Mouse (Mus musculus) stomach, postnatal 0 days (tissue): ENCODE measurements around the gene Smap2. TPM values are rescaled to one million over a fixed set of nuclear protein-coding genes. Genes with fewer than 3 reads are reported as not detected.
A peak's percentile ranks its signal among the peaks of the same experiment; 100 is the strongest.

ENCODE experiments used
- ATAC-seq: fragments of 200-750 bp; cut with Nextera tagmentation; 2 replicates; pipeline ENCODE4 v1.8.0; 2017; ENCODE audit not compliant: low FRiP score, low TSS enrichment
- DNase-seq: peaks from one replicate; pipeline ENCODE4 v3.0.0-alpha.2; 2016; ENCODE audit warnings: low spot score
- H3K27ac ChIP-seq: fragments of 300-500 bp; sonication (generic); replicated peaks from 2 replicates; pipeline ENCODE4 v1.5.1; 2014; ENCODE audit warnings: mild to moderate bottlenecking, control low read depth
- H3K27me3 ChIP-seq: fragments of 300-500 bp; sonication (generic); 2 replicates; pipeline ENCODE4 v1.6.1; 2014; ENCODE audit warnings: low read length; ENCODE audit not compliant: control insufficient read depth, insufficient read depth
- H3K36me3 ChIP-seq: fragments of 300-500 bp; sonication (generic); 2 replicates; pipeline ENCODE4 v1.6.1; 2014; ENCODE audit warnings: low read length, mixed read lengths; ENCODE audit not compliant: control insufficient read depth, insufficient read depth
- H3K4me1 ChIP-seq: fragments of 300-500 bp; sonication (generic); replicated peaks from 2 replicates; pipeline ENCODE4 v1.6.1; 2014; ENCODE audit warnings: antibody characterized with exemption; ENCODE audit not compliant: control insufficient read depth, insufficient read depth
- H3K4me2 ChIP-seq: fragments of 300-500 bp; sonication (generic); replicated peaks from 2 replicates; pipeline ENCODE4 v1.6.1; 2014; ENCODE audit warnings: low read depth, mild to moderate bottlenecking, control low read depth, moderate library complexity
- H3K4me3 ChIP-seq: fragments of 300-500 bp; sonication (generic); 2 replicates; pipeline ENCODE4 v1.5.1; 2014; ENCODE audit warnings: low read depth, low read length, control low read depth
- H3K9ac ChIP-seq: fragments of 300-500 bp; sonication (generic); 2 replicates; pipeline ENCODE4 v1.6.1; 2014; ENCODE audit warnings: mild to moderate bottlenecking, low read length, control low read depth, mixed read lengths
- H3K9me3 ChIP-seq: fragments of 300-500 bp; sonication (generic); 2 replicates; pipeline ENCODE4 v1.6.1; 2016; ENCODE audit warnings: low read length; ENCODE audit not compliant: control insufficient read depth
- CTCF ChIP-seq: IDR thresholded peaks from 2 replicates; pipeline ENCODE4 v1.5.1; 2016; ENCODE audit warnings: antibody characterized with exemption, low read depth, mild to moderate bottlenecking, moderate library complexity
- EP300 ChIP-seq: optimal IDR thresholded peaks from 2 replicates; pipeline ENCODE3; 2016; ENCODE audit warnings: antibody characterized with exemption
- WGBS: fragments of 180-500 bp; shearing (Covaris S2); extraction: QIAGEN DNeasy Blood & Tissue Kit; methylation state at CpG from one replicate; pipeline ENCODE4 v1.1.7; 2014; 5-methylcytosine and 5-hydroxymethylcytosine counted together
- microRNA-seq: library from miRNA; unstranded; fragments of <30 nt; microRNA quantifications from one replicate; pipeline ENCODE4, GENCODE M21; 2016
- polyA plus RNA-seq: library from polyadenylated mRNA; unstranded; fragments of >200 nt; fragmentation: Nextera tagmentation; extraction: Ambion mirVana; gene quantifications from 2 replicates; pipeline ENCODE4 v1.2.1, GENCODE M21; 2015

The Smap2 gene
- polyA plus RNA-seq, 1 experiment from 2014 or later = 16.1 TPM

DNA sequence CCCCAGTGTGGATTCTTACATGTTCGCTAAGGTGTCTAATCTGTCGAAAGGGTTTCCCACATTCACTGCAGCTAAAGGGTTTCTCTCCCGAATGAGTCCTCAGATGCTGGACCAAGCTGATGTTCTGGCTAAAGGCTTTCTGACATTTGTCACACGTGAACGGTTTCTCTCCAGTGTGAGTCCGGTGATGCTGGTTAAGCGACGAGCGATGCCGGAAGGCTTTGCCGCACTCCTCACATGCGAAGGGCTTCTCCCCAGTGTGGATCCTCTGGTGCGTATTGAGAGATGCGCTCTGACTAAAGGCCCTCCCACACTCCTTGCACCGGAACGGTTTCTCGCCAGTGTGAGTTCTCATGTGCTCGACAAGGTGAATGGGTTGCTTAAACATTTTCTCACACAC is 86.3 kb downstream of the Smap2 start:
- 96% methylated on average over 18 of the region's 18 CpGs for WGBS
- Histone ChIP-seq H3K4me1 (no peaks in the 10 kb centered on the region), H3K9ac (no peak overlapping the region), H3K9me3 (no peaks in the 10 kb centered on the region), H3K27ac (no peak overlapping the region), H3K4me2 (no peak overlapping the region), H3K4me3 (no peak overlapping the region), H3K27me3 (no peaks in the 10 kb centered on the region), H3K36me3 (no peaks in the 10 kb centered on the region)
- ATAC-seq (no peak), DNase-seq (no peak)
- TF ChIP-seq EP300 (no peak), CTCF (no peak)

DNA sequence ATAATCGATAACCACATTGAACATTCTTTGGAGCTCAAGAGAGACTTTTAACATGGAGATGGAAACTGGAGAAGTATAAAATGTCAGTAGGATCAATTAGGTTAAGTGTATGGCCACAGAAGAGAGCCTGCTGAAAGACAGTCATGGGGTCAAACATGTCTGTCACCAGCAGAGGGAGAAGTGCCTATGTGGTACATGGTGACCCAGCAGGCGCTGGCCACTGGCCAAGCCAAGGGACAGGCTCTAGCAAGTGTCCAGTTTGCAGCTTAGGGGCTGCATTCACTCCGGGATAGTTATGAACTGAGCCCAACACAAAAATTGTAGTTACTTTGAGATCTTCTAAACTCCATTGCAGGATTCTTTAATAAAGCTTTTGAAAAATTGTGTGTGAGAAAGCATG is 88.4 kb downstream of the Smap2 start:
- ATAC-seq (no peak), DNase-seq (no peak)
- H3K27me3 ChIP-seq = no peaks in the 10 kb centered on the region
- H3K4me2 ChIP-seq = no peak overlapping the region
- no peaks in the 10 kb centered on the region for H3K4me1 ChIP-seq
- no peaks in the 10 kb centered on the region for H3K9me3 ChIP-seq
- H3K9ac ChIP-seq = no peak overlapping the region
- H3K27ac ChIP-seq = no peak overlapping the region
- WGBS = 74% methylated on average over 3 of the region's 3 CpGs
- no peaks in the 10 kb centered on the region for H3K36me3 ChIP-seq
- TF ChIP-seq EP300 (no peak), CTCF (peak; percentile 25; the same call in 1 of the 2 replicates)
- no peak overlapping the region for H3K4me3 ChIP-seq

DNA sequence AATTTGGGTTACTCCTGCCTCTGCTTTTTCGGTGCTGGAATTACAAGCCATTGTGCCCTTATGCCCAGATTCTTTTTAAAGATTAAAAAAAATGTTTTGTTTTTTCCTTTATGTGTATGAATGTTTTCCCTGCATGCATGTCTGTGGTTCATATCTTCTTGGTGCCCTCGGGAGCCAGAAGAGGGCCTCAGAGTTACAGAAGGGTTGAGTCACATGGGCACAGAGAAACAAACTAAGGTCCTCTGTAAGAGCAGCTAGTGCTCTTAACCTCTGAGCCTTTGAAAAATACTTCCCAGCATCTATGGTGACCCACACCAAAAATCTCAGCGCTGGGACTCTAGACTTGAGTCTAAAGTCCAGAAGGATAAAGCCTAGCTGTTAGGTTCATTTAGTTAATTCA is 91.7 kb downstream of the Smap2 start:
- H3K9ac ChIP-seq = peak overlapping the region; percentile 70
- DNase-seq (peak; percentile 29), ATAC-seq (peak; percentile 61)
- H3K4me3 ChIP-seq = peak overlapping the region; percentile 66
- peak; percentile 63 for TF ChIP-seq CTCF
- no peak for TF ChIP-seq EP300
- no peaks in the 10 kb centered on the region for H3K27me3 ChIP-seq
- no peaks in the 10 kb centered on the region for H3K9me3 ChIP-seq
- peak overlapping the region; percentile 90 for H3K27ac ChIP-seq
- WGBS = 13% methylated on average over 3 of the region's 3 CpGs
- H3K4me2 ChIP-seq = peak overlapping the region; percentile 76
- no peaks in the 10 kb centered on the region for H3K4me1 ChIP-seq
- H3K36me3 ChIP-seq = peaks cover 11% of the 10 kb centered on the region

DNA sequence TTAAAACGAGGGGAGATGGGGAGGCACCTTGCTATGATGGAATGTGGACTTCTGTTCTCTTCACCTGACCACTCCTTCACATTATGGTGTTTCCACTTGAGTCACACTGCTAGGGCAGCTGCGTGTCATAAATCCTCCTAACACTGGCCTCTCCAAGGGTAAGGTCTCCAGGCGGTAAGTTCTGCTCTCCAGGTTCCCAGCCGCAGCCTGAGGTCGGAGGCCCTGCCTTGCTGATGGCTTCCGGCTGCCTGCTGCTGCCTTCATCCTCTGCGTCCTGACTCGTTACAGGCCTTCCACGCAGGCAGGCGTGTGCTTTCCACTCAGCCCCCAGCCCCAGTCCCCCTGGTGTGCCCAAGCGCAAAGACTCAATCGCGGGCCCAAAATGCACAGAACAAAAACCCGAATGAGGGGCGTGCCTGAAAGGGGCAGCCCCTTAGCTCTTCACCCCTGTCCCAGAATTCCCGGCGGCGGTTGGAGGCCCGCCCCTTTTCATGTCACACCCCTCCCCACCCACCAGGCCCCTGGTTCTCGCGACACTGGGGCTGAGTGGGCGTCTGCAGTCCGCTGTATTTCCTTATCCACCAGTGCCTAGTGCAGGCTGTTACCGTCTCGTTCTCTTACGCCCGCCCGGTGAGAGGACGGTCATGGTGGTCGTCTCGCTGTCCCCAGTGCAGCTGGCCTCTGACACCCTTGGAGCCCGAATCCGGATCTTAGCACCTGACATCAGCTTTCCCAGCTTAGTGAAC is 92.3 kb downstream of the Smap2 start, which contains the start of gene Exo5:
Exo5 (minus strand) TSS at position 464 of the 746 bp plus-strand sequence.
- peak within 1 kb of the TSS; percentile 85 for H3K9ac ChIP-seq
- DNase-seq (peak; percentile 96), ATAC-seq (peak; percentile 99)
- H3K27ac ChIP-seq = peak within 1 kb of the TSS; percentile 90
- TF ChIP-seq EP300 (peak; percentile 97), CTCF (0 out of 2 replicates have a peak, but pooled peaks have one; percentile 4)
- no peaks in the 10 kb centered on the region for H3K4me1 ChIP-seq
- 1% methylated on average over 33 of the region's 33 CpGs for WGBS
- peak within 1 kb of the TSS; percentile 66 for H3K4me3 ChIP-seq
- peak within 1 kb of the TSS; percentile 76 for H3K4me2 ChIP-seq
- H3K9me3 ChIP-seq = no peaks in the 10 kb centered on the region
- no peaks in the 10 kb centered on the region for H3K27me3 ChIP-seq
- peaks cover 11% of the 10 kb centered on the region for H3K36me3 ChIP-seq

DNA sequence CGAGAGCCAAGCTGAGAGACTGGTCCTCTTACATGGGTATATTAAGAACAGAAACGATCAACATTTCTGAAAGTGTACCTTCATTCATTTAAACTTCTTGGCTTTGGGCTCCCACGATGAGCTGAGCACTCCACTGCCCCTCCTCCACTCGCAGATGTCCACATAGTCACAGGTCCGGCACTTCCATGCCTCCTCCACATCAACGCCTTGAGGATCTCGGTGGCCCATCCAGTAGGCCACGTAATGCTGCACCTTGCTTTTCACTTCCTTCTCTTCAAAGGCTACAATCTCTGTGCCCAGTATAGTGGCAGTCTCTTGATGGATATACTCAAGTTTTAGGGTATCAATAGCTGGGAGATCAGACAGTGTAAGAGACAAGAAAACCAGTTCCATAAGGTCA is 95.6 kb downstream of the Smap2 start:
- Histone ChIP-seq H3K9me3 (no peaks in the 10 kb centered on the region), H3K4me2 (no peak overlapping the region), H3K4me3 (no peak overlapping the region), H3K9ac (no peak overlapping the region), H3K27ac (no peak overlapping the region), H3K36me3 (peaks cover 11% of the 10 kb centered on the region), H3K4me1 (no peaks in the 10 kb centered on the region), H3K27me3 (no peaks in the 10 kb centered on the region)
- no peak for DNase-seq
- no peak for TF ChIP-seq EP300
- TF ChIP-seq CTCF = no peak
- WGBS = 91% methylated on average over 8 of the region's 8 CpGs
- ATAC-seq = no peak

Small RNA genes lying within 50 kb of the gene (microRNA-seq; reads per million reads assigned to microRNA genes)
- not detected for gene Mir7015

Other genes starting within 250 kb of the Smap2 start
- gene Nfyc, start 185.7 kb downstream of the Smap2 start, polyA plus RNA-seq = 44.8 and 47.6 TPM in 2 replicates
- gene Rims3, start 162.4 kb downstream of the Smap2 start, polyA plus RNA-seq = 0.70 and 0.92 TPM in 2 replicates
- 10.2 and 10.4 TPM in 2 replicates for gene Exo5, start 92.2 kb downstream of the Smap2 start, polyA plus RNA-seq
- gene Zfp69, start 65.5 kb downstream of the Smap2 start, polyA plus RNA-seq = 1.9 and 2.3 TPM in 2 replicates
- 5.7 and 7.6 TPM in 2 replicates for gene Col9a2, start 22.1 kb upstream of the Smap2 start, polyA plus RNA-seq
- gene Zmpste24, start 81.0 kb upstream of the Smap2 start, polyA plus RNA-seq = 21.6 and 22.7 TPM in 2 replicates
- not detected in 2 replicates for gene Tmco2, start 92.0 kb upstream of the Smap2 start, polyA plus RNA-seq
- 6.9 and 7.7 TPM in 2 replicates for gene Rlf, start 197.8 kb upstream of the Smap2 start, polyA plus RNA-seq